Mouse (Mus musculus) cerebellum, postnatal 14 days (tissue): ENCODE data around the gene Olfr866.

ENCODE experiments used
- DNase-seq, 2 experiments: peaks; one replicate each; pipeline ENCODE4 v3.0.0; 2021; ENCODE audit warnings: mixed read lengths in 2 of 2

Olfr866 gene

GRCm38 (mm10) chr9:20027935-20028334 is at the start of gene Olfr866:
Olfr866 (minus strand) TSS chr9:20028035.
- DNase-seq: no peak

GRCm38 (mm10) chr9:20073523-20074177 is 45.8 kb upstream of the Olfr866 start:
- peak; percentile 1 to 34 for DNase-seq

GRCm38 (mm10) chr9:20071291-20071690 is 43.5 kb upstream of the Olfr866 start:
- no peak for DNase-seq

- no peak for DNase-seq
Measured at GRCm38 (mm10) chr9:20070236-20070635, 42.4 kb upstream of the Olfr866 start.

- DNase-seq: no peak
Measured at GRCm38 (mm10) chr9:20057462-20057861, 29.6 kb upstream of the Olfr866 start, which contains the start of gene Olfr867. Olfr867 (minus strand) TSS chr9:20057562.

GRCm38 (mm10) chr9:20047964-20048363 is 20.1 kb upstream of the Olfr866 start:
- no peak for DNase-seq
